Comparison of ENCODE assay signal across 8 mouse cellular contexts in the genomic region with DNA sequence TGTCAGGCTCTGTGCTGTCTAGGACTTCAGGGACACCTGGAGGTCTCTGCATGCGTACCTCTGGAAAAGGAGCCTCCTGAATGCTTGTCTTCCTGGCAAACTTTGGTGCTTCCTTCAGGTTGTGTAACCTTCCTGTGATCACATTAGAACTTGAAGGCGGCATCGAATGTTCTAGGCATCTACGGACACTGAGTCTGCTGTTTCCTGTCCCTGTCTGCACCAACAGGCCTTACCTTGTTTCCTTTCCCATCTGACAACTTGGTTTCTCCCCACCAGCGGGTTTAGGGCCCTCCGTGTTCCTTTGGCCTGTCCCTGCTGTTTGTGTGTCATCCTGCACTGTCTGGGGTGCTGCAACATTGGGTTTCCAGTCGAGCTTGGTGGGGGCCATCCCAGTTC. TPM values are rescaled to one million over a fixed set of nuclear protein-coding genes. Genes with fewer than 3 reads are reported as not detected.
A peak's percentile ranks its signal among the peaks of the same experiment; 100 is the strongest.
DNase-seq lines count a peak whose midpoint lies in the region; ATAC-seq and TF ChIP-seq lines count a peak whose summit lies in the region.

No protein-coding gene starts in this region.

- no peaks in the 10 kb centered on the region for H3K36me3 ChIP-seq in heart, embryonic 16.5 days (ENCODE audit: control insufficient read depth, insufficient read depth)
- peaks cover 8% of the 10 kb centered on the region; the same call in 1 of the 2 replicates for H3K36me3 ChIP-seq in neural tube, embryonic 13.5 days
- H3K36me3 ChIP-seq in neural tube, embryonic 15.5 days, result peaks cover 5% of the 10 kb centered on the region; the same call in 1 of the 2 replicates
- peaks cover 5% of the 10 kb centered on the region for H3K36me3 ChIP-seq in intestine, postnatal 0 days (ENCODE audit: control insufficient read depth, insufficient read depth)
- 0 out of 2 replicates have a peak, but pooled peaks cover 2% of the 10 kb centered on the region for H3K36me3 ChIP-seq in stomach, embryonic 15.5 days

- no peak for ATAC-seq in heart, embryonic 16.5 days (replicated peaks; ENCODE audit: extremely low read depth, insufficient read depth, low FRiP score)
- no peak for ATAC-seq in neural tube, embryonic 13.5 days (ENCODE audit: low read depth)
- ATAC-seq in neural tube, embryonic 15.5 days (ENCODE audit: low FRiP score), result no peak
- ATAC-seq in intestine, postnatal 0 days, result no peak
- ATAC-seq in stomach, embryonic 15.5 days (ENCODE audit: insufficient read depth, low FRiP score, low read depth), result no peak

- peak overlapping the region; percentile 83; the same call in 1 of the 2 replicates for H3K4me2 ChIP-seq in heart, embryonic 16.5 days (ENCODE audit: low read depth, low read length)
- no peak overlapping the region for H3K4me2 ChIP-seq in neural tube, embryonic 13.5 days
- no peak overlapping the region for H3K4me2 ChIP-seq in neural tube, embryonic 15.5 days
- peak overlapping the region; percentile 66; the same call in 1 of the 2 replicates for H3K4me2 ChIP-seq in intestine, postnatal 0 days (replicated peaks; ENCODE audit: low read depth)
- H3K4me2 ChIP-seq in stomach, embryonic 15.5 days, result 0 out of 2 replicates have a peak overlapping the region, but pooled peaks have one; percentile 63

- TF ChIP-seq CTCF in intestine, postnatal 0 days (IDR thresholded peaks at IDR 0.05; ENCODE audit: low read depth), result no peak

- peak overlapping the region; percentile 56 for H3K27ac ChIP-seq in heart, embryonic 16.5 days (ENCODE audit: low read length)
- peak overlapping the region; percentile 87; the same call in 1 of the 2 replicates for H3K27ac ChIP-seq in neural tube, embryonic 13.5 days (replicated peaks)
- no peak overlapping the region; the same call in 1 of the 2 replicates for H3K27ac ChIP-seq in neural tube, embryonic 15.5 days (replicated peaks)
- no peak overlapping the region for H3K27ac ChIP-seq in intestine, postnatal 0 days (ENCODE audit: low read depth, low read length)
- peak overlapping the region; percentile 96 for H3K27ac ChIP-seq in stomach, embryonic 15.5 days

- no peaks in the 10 kb centered on the region for H3K9me3 ChIP-seq in heart, embryonic 16.5 days (replicated peaks; ENCODE audit: control insufficient read depth, low read length)
- H3K9me3 ChIP-seq in neural tube, embryonic 13.5 days, result no peaks in the 10 kb centered on the region
- H3K9me3 ChIP-seq in neural tube, embryonic 15.5 days (replicated peaks), result no peaks in the 10 kb centered on the region
- H3K9me3 ChIP-seq in intestine, postnatal 0 days (ENCODE audit: control insufficient read depth), result no peaks in the 10 kb centered on the region
- no peaks in the 10 kb centered on the region for H3K9me3 ChIP-seq in stomach, embryonic 15.5 days

- peaks cover 49% of the 10 kb centered on the region for H3K4me1 ChIP-seq in heart, embryonic 16.5 days (ENCODE audit: control insufficient read depth, insufficient read depth, low read length)
- H3K4me1 ChIP-seq in neural tube, embryonic 13.5 days (replicated peaks), result peaks cover 76% of the 10 kb centered on the region
- peaks cover 58% of the 10 kb centered on the region for H3K4me1 ChIP-seq in neural tube, embryonic 15.5 days
- peaks cover 11% of the 10 kb centered on the region; the same call in 1 of the 2 replicates for H3K4me1 ChIP-seq in intestine, postnatal 0 days (replicated peaks; ENCODE audit: control insufficient read depth, insufficient read depth, low read length)
- peaks cover 56% of the 10 kb centered on the region for H3K4me1 ChIP-seq in stomach, embryonic 15.5 days

- H3K27me3 ChIP-seq in heart, embryonic 16.5 days (ENCODE audit: control insufficient read depth, insufficient read depth, low read length), result no peaks in the 10 kb centered on the region
- no peaks in the 10 kb centered on the region for H3K27me3 ChIP-seq in neural tube, embryonic 13.5 days
- no peaks in the 10 kb centered on the region for H3K27me3 ChIP-seq in neural tube, embryonic 15.5 days (replicated peaks)
- H3K27me3 ChIP-seq in intestine, postnatal 0 days (replicated peaks; ENCODE audit: control insufficient read depth, insufficient read depth, low read length), result no peaks in the 10 kb centered on the region
- no peaks in the 10 kb centered on the region for H3K27me3 ChIP-seq in stomach, embryonic 15.5 days (replicated peaks)

- H3K9ac ChIP-seq in heart, embryonic 16.5 days (ENCODE audit: low read length), result 0 out of 2 replicates have a peak overlapping the region, but pooled peaks have one; percentile 7
- peak overlapping the region; percentile 18; the same call in 1 of the 2 replicates for H3K9ac ChIP-seq in neural tube, embryonic 13.5 days
- H3K9ac ChIP-seq in neural tube, embryonic 15.5 days (replicated peaks), result no peak overlapping the region
- no peak overlapping the region for H3K9ac ChIP-seq in intestine, postnatal 0 days (ENCODE audit: low read depth, low read length)
- H3K9ac ChIP-seq in stomach, embryonic 15.5 days, result no peak overlapping the region

- DNase-seq in heart, postnatal 36 days, result no peak
- no peak for DNase-seq in adrenal gland, adult 18-20 months (ENCODE audit: low spot score in 2 of 2)
- DNase-seq in frontal cortex, adult 2 months (ENCODE audit: extremely low spot score in 1 of 2, low spot score in 1 of 2), result no peak

- intact Hi-C loops in heart, postnatal 36 days (cut with DNase I), result loop anchor here (10.0 kb wide), 2 partner anchors 1197 to 1597 kb away; a partner anchor contains a TSS

- H3K4me3 ChIP-seq in heart, embryonic 16.5 days (ENCODE audit: low read length), result no peak overlapping the region
- no peak overlapping the region for H3K4me3 ChIP-seq in neural tube, embryonic 13.5 days
- H3K4me3 ChIP-seq in neural tube, embryonic 15.5 days (replicated peaks), result no peak overlapping the region
- no peak overlapping the region for H3K4me3 ChIP-seq in intestine, postnatal 0 days (ENCODE audit: low read depth, low read length)
- no peak overlapping the region for H3K4me3 ChIP-seq in stomach, embryonic 15.5 days (replicated peaks)

- WGBS in heart, embryonic 16.5 days, result 80% methylated on average over 7 of the region's 7 CpGs
- 85% methylated on average over 7 of the region's 7 CpGs for WGBS in neural tube, embryonic 13.5 days
- 86% methylated on average over 7 of the region's 7 CpGs for WGBS in neural tube, embryonic 15.5 days
- 73% methylated on average over 7 of the region's 7 CpGs for WGBS in intestine, postnatal 0 days
- WGBS in stomach, embryonic 15.5 days, result 73% methylated on average over 7 of the region's 7 CpGs

RNA-seq across cellular contexts. Expression of a gene that starts 21.7 kb away (rescaled TPM):
- 8.8 TPM in 2 replicates for polyA plus RNA-seq in heart, embryonic 16.5 days (2015; fragmentation: Nextera tagmentation; extraction: Ambion mirVana)
- total RNA-seq in heart, postnatal 36 days (2021), result 1 to 10 TPM; 6.2 to 6.4 TPM
- 10.9 and 14.1 TPM in 2 replicates for polyA plus RNA-seq in neural tube, embryonic 13.5 days (2015; fragmentation: Nextera tagmentation; extraction: Ambion mirVana)
- polyA plus RNA-seq in neural tube, embryonic 15.5 days (2015; fragmentation: Nextera tagmentation; extraction: Ambion mirVana), result 12.4 and 12.7 TPM in 2 replicates
- 9.0 and 9.8 TPM in 2 replicates for polyA plus RNA-seq in intestine, postnatal 0 days (2015; fragmentation: Nextera tagmentation; extraction: Ambion mirVana)
- 8.5 and 9.4 TPM in 2 replicates for polyA plus RNA-seq in stomach, embryonic 15.5 days (2015; fragmentation: Nextera tagmentation; extraction: Ambion mirVana)
- 10 to 100 TPM; 15.4 to 18.1 TPM for total RNA-seq in adrenal gland, adult 18-20 months (2021)
- polyA plus RNA-seq in frontal cortex, adult 2 months (2012; rRNA removed), result 30.7 and 30.8 TPM in 2 replicates

RNA-seq across cellular contexts. Expression of a gene that starts 40.7 kb away (rescaled TPM):
- polyA plus RNA-seq in heart, embryonic 16.5 days (2015; fragmentation: Nextera tagmentation; extraction: Ambion mirVana), result 2.5 and 4.7 TPM in 2 replicates
- 10 to 100 TPM; 15.7 to 15.8 TPM for total RNA-seq in heart, postnatal 36 days (2021)
- 5.6 and 7.2 TPM in 2 replicates for polyA plus RNA-seq in neural tube, embryonic 13.5 days (2015; fragmentation: Nextera tagmentation; extraction: Ambion mirVana)
- 4.8 and 6.0 TPM in 2 replicates for polyA plus RNA-seq in neural tube, embryonic 15.5 days (2015; fragmentation: Nextera tagmentation; extraction: Ambion mirVana)
- polyA plus RNA-seq in intestine, postnatal 0 days (2015; fragmentation: Nextera tagmentation; extraction: Ambion mirVana), result 2.6 and 4.5 TPM in 2 replicates
- 5.6 and 5.7 TPM in 2 replicates for polyA plus RNA-seq in stomach, embryonic 15.5 days (2015; fragmentation: Nextera tagmentation; extraction: Ambion mirVana)
- 10 to 100 TPM; 17.9 to 22.1 TPM for total RNA-seq in adrenal gland, adult 18-20 months (2021)
- 19.1 and 19.2 TPM in 2 replicates for polyA plus RNA-seq in frontal cortex, adult 2 months (2012; rRNA removed)

Comparison
In these comparisons a context has a peak if more than half of its experiments do, and no peak if none do; other contexts are left out.
1. H3K27ac ChIP-seq: peak in heart, embryonic 16.5 days (single experiment), neural tube, embryonic 13.5 days (single experiment) and stomach, embryonic 15.5 days (single experiment); none in neural tube, embryonic 15.5 days (single experiment) and intestine, postnatal 0 days (single experiment).
2. H3K9ac ChIP-seq: peak in heart, embryonic 16.5 days (single experiment) and neural tube, embryonic 13.5 days (single experiment); none in neural tube, embryonic 15.5 days (single experiment), intestine, postnatal 0 days (single experiment) and stomach, embryonic 15.5 days (single experiment).
3. H3K4me2 ChIP-seq: peak in heart, embryonic 16.5 days (single experiment), intestine, postnatal 0 days (single experiment) and stomach, embryonic 15.5 days (single experiment); none in neural tube, embryonic 13.5 days (single experiment) and neural tube, embryonic 15.5 days (single experiment).